Mouse (Mus musculus): ENCODE results near the gene Zfyve19. TPM values are rescaled to one million over a fixed set of nuclear protein-coding genes. Genes with fewer than 3 reads are reported as not detected.

Gene Zfyve19
- polyA plus RNA-seq, 1 experiment from 2014 or later: 55.0 TPM

GRCm38 (mm10) chr2:119182914-119183313 is 25.5 kb upstream of the Zfyve19 start:
- Histone ChIP-seq H3K4me3 (ENCODE audit: low read depth, low read length) (no peak overlapping the region), H3K4me2 (ENCODE audit: low read depth, severe bottlenecking) (no peak overlapping the region), H3K9me3 (ENCODE audit: control insufficient read depth, low read length) (no peaks in the 10 kb centered on the region), H3K27me3 (ENCODE audit: control insufficient read depth, insufficient read depth, low read length) (no peaks in the 10 kb centered on the region), H3K9ac (ENCODE audit: low read length) (no peak overlapping the region), H3K4me1 (ENCODE audit: control insufficient read depth, insufficient read depth, low read length) (no peaks in the 10 kb centered on the region), H3K27ac (replicated peaks; ENCODE audit: low read depth, low read length) (no peak overlapping the region), H3K36me3 (ENCODE audit: control insufficient read depth, insufficient read depth, low read length) (peaks cover 7% of the 10 kb centered on the region; the same call in 1 of the 2 replicates)
- 58% methylated on average over 7 of the region's 7 CpGs for WGBS
- DNase-seq (ENCODE audit: low spot score) (no peak), ATAC-seq (ENCODE audit: insufficient number of reproducible peaks, low FRiP score, low TSS enrichment, low read depth) (no peak)

DNA sequence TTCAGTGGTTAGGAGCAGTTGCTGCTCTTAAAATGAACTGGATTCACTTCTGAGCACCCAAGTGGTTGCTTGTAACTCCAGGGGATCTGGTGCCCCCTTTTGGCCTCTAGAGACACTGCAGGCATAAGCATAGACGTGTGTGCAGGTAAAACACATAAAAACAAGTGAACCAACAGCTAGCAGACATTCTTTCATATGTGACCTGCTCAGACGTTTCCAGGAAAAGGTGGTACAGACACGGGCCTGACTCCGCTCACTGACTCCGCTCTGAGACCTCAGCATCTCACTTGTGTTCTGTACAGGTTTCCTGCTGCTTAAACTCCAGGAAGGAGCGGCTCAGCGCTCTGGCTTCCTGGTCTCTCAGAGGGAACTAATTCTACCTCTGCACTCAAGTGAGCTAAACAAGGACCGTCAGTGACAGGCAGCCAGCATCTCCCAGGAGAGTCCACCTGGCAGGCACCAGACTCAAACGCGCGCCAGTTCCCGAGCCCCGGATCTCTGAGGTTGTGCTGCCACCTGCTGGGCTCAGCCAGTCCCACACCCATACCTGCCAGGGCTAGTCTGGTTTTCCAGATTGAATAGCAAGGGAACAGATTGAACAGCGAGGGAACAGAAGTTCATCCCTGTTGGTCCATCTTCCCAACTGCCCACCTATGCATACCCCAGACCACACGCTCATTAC is 19.2 kb upstream of the Zfyve19 start:
- Histone ChIP-seq H3K9me3 (ENCODE audit: control insufficient read depth, low read length) (no peaks in the 10 kb centered on the region), H3K4me2 (ENCODE audit: low read depth, severe bottlenecking) (peak overlapping the region; percentile 47), H3K36me3 (ENCODE audit: control insufficient read depth, insufficient read depth, low read length) (no peaks in the 10 kb centered on the region), H3K27me3 (ENCODE audit: control insufficient read depth, insufficient read depth, low read length) (no peaks in the 10 kb centered on the region), H3K4me1 (ENCODE audit: control insufficient read depth, insufficient read depth, low read length) (0 out of 2 replicates have a peak, but pooled peaks cover 2% of the 10 kb centered on the region), H3K27ac (replicated peaks; ENCODE audit: low read depth, low read length) (no peak overlapping the region), H3K4me3 (ENCODE audit: low read depth, low read length) (peak overlapping the region; percentile 9; the same call in 1 of the 2 replicates), H3K9ac (ENCODE audit: low read length) (peak overlapping the region; percentile 32; the same call in 1 of the 2 replicates)
- ATAC-seq (ENCODE audit: insufficient number of reproducible peaks, low FRiP score, low TSS enrichment, low read depth): peak; percentile 60
- DNase-seq (ENCODE audit: low spot score): peak; percentile 93
- 6% methylated on average over 15 of the region's 15 CpGs for WGBS

- no peaks in the 10 kb centered on the region for H3K9me3 ChIP-seq (ENCODE audit: control insufficient read depth, low read length)
- ATAC-seq (ENCODE audit: insufficient number of reproducible peaks, low FRiP score, low TSS enrichment, low read depth): no peak
- H3K9ac ChIP-seq (ENCODE audit: low read length): no peak overlapping the region
- H3K4me2 ChIP-seq (ENCODE audit: low read depth, severe bottlenecking): no peak overlapping the region
- H3K27ac ChIP-seq (replicated peaks; ENCODE audit: low read depth, low read length): no peak overlapping the region
- no peak for DNase-seq (ENCODE audit: low spot score)
- peaks cover 5% of the 10 kb centered on the region; the same call in 1 of the 2 replicates for H3K4me1 ChIP-seq (ENCODE audit: control insufficient read depth, insufficient read depth, low read length)
- no peaks in the 10 kb centered on the region for H3K36me3 ChIP-seq (ENCODE audit: control insufficient read depth, insufficient read depth, low read length)
- WGBS: 89% methylated on average over 5 of the region's 5 CpGs
- H3K4me3 ChIP-seq (ENCODE audit: low read depth, low read length): no peak overlapping the region
- no peaks in the 10 kb centered on the region for H3K27me3 ChIP-seq (ENCODE audit: control insufficient read depth, insufficient read depth, low read length)
Observed at GRCm38 (mm10) chr2:119190969-119191368, 17.4 kb upstream of the Zfyve19 start.

- Histone ChIP-seq H3K9ac (ENCODE audit: low read length) (no peak overlapping the region), H3K27me3 (ENCODE audit: control insufficient read depth, insufficient read depth, low read length) (no peaks in the 10 kb centered on the region), H3K36me3 (ENCODE audit: control insufficient read depth, insufficient read depth, low read length) (no peaks in the 10 kb centered on the region), H3K4me3 (ENCODE audit: low read depth, low read length) (no peak overlapping the region), H3K4me1 (ENCODE audit: control insufficient read depth, insufficient read depth, low read length) (peaks cover 18% of the 10 kb centered on the region), H3K9me3 (ENCODE audit: control insufficient read depth, low read length) (no peaks in the 10 kb centered on the region), H3K27ac (replicated peaks; ENCODE audit: low read depth, low read length) (0 out of 2 replicates have a peak overlapping the region, but pooled peaks have one; percentile 30), H3K4me2 (ENCODE audit: low read depth, severe bottlenecking) (no peak overlapping the region)
- no peak for ATAC-seq (ENCODE audit: insufficient number of reproducible peaks, low FRiP score, low TSS enrichment, low read depth)
- DNase-seq (ENCODE audit: low spot score): no peak
- WGBS: 82% methylated on average over 5 of the region's 5 CpGs
Observed at GRCm38 (mm10) chr2:119194140-119194539, 14.3 kb upstream of the Zfyve19 start.

DNA sequence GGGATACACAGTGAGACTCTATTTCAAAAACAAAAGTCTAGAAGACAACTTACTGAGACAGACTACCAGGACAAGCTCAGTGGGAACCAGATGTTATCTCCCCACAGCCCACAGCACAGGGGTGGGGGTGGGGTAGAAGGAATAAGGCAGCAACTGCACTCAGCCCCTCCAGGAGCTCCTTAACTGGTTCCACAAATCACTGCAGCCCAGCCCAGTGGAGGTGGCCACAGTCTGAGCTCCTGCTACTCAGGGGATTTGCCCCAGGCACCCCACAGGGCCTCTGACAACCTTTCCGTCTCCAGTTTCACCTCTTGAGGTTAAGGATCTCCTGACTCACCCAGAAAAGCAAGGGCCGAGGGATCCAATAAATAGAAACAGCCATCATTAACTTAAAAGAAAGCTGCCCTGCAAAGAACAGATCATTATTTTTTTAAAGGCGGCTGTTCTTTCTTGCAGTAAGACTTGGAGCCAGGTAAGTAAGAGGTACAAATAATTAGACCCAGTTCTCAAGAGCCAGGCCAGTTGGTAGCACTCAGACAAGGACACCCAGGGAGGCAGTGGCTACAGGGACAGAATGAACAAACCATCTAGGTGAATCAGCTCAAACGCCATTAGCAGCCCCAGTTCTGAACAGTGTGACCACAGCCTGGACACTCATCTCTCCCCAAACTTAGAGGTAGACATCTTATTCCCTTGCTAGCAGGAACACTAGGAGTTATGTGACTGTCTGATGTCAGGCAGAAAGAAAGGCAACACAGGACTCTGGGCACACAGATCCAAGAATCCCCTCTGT is 11.9 kb upstream of the Zfyve19 start:
- Histone ChIP-seq H3K4me3 (ENCODE audit: low read depth, low read length) (no peak overlapping the region), H3K27ac (replicated peaks; ENCODE audit: low read depth, low read length) (peak overlapping the region; percentile 66), H3K9ac (ENCODE audit: low read length) (no peak overlapping the region), H3K4me2 (ENCODE audit: low read depth, severe bottlenecking) (no peak overlapping the region), H3K27me3 (ENCODE audit: control insufficient read depth, insufficient read depth, low read length) (no peaks in the 10 kb centered on the region), H3K9me3 (ENCODE audit: control insufficient read depth, low read length) (no peaks in the 10 kb centered on the region), H3K36me3 (ENCODE audit: control insufficient read depth, insufficient read depth, low read length) (no peaks in the 10 kb centered on the region), H3K4me1 (ENCODE audit: control insufficient read depth, insufficient read depth, low read length) (peaks cover 16% of the 10 kb centered on the region)
- ATAC-seq (ENCODE audit: insufficient number of reproducible peaks, low FRiP score, low TSS enrichment, low read depth) (peak; percentile 84), DNase-seq (ENCODE audit: low spot score) (peak; percentile 77)
- 5% methylated on average over 4 of the region's 4 CpGs for WGBS

- no peak overlapping the region for H3K9ac ChIP-seq (ENCODE audit: low read length)
- no peaks in the 10 kb centered on the region for H3K9me3 ChIP-seq (ENCODE audit: control insufficient read depth, low read length)
- DNase-seq (ENCODE audit: low spot score): no peak
- H3K4me3 ChIP-seq (ENCODE audit: low read depth, low read length): no peak overlapping the region
- H3K27me3 ChIP-seq (ENCODE audit: control insufficient read depth, insufficient read depth, low read length): no peaks in the 10 kb centered on the region
- no peaks in the 10 kb centered on the region for H3K36me3 ChIP-seq (ENCODE audit: control insufficient read depth, insufficient read depth, low read length)
- H3K27ac ChIP-seq (replicated peaks; ENCODE audit: low read depth, low read length): peak overlapping the region; percentile 66; the same call in 1 of the 2 replicates
- WGBS: 93% methylated on average over 1 of the region's 1 CpGs
- peaks cover 16% of the 10 kb centered on the region for H3K4me1 ChIP-seq (ENCODE audit: control insufficient read depth, insufficient read depth, low read length)
- no peak for ATAC-seq (ENCODE audit: insufficient number of reproducible peaks, low FRiP score, low TSS enrichment, low read depth)
- no peak overlapping the region for H3K4me2 ChIP-seq (ENCODE audit: low read depth, severe bottlenecking)
Observed at GRCm38 (mm10) chr2:119197493-119197892, 10.9 kb upstream of the Zfyve19 start.

GRCm38 (mm10) chr2:119198049-119198448 is 10.4 kb upstream of the Zfyve19 start:
- Histone ChIP-seq H3K9ac (ENCODE audit: low read length) (no peak overlapping the region), H3K36me3 (ENCODE audit: control insufficient read depth, insufficient read depth, low read length) (no peaks in the 10 kb centered on the region), H3K4me3 (ENCODE audit: low read depth, low read length) (no peak overlapping the region), H3K27ac (replicated peaks; ENCODE audit: low read depth, low read length) (peak overlapping the region; percentile 60; the same call in 1 of the 2 replicates), H3K4me2 (ENCODE audit: low read depth, severe bottlenecking) (no peak overlapping the region), H3K9me3 (ENCODE audit: control insufficient read depth, low read length) (no peaks in the 10 kb centered on the region), H3K27me3 (ENCODE audit: control insufficient read depth, insufficient read depth, low read length) (no peaks in the 10 kb centered on the region), H3K4me1 (ENCODE audit: control insufficient read depth, insufficient read depth, low read length) (peaks cover 16% of the 10 kb centered on the region)
- 44% methylated on average over 1 of the region's 1 CpGs for WGBS
- ATAC-seq (ENCODE audit: insufficient number of reproducible peaks, low FRiP score, low TSS enrichment, low read depth) (no peak), DNase-seq (ENCODE audit: low spot score) (no peak)

DNA sequence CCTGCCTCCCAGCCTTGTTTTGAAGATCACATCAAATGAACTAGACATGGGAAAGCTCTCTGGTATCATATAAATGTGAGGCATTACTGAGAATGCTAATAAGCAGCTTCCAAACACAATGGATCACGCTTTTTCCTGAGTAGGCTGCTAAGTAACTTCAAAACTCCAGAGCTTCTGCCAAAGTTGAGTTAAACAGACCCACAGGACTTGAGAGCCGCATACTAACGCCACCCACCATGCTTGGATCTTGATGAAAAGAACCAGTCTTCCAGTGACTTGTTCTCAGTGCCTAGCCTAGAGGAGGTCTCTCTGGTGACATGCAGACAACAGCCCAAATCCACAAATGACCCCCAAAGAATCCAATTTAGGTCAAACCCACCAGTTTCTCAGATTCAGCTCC is 9.5 kb upstream of the Zfyve19 start:
- no peaks in the 10 kb centered on the region for H3K9me3 ChIP-seq (ENCODE audit: control insufficient read depth, low read length)
- no peaks in the 10 kb centered on the region for H3K36me3 ChIP-seq (ENCODE audit: control insufficient read depth, insufficient read depth, low read length)
- H3K9ac ChIP-seq (ENCODE audit: low read length): no peak overlapping the region
- 55% methylated on average over 3 of the region's 3 CpGs for WGBS
- no peaks in the 10 kb centered on the region for H3K27me3 ChIP-seq (ENCODE audit: control insufficient read depth, insufficient read depth, low read length)
- H3K4me3 ChIP-seq (ENCODE audit: low read depth, low read length): no peak overlapping the region
- peak overlapping the region; percentile 49; the same call in 1 of the 2 replicates for H3K27ac ChIP-seq (replicated peaks; ENCODE audit: low read depth, low read length)
- no peak overlapping the region for H3K4me2 ChIP-seq (ENCODE audit: low read depth, severe bottlenecking)
- DNase-seq (ENCODE audit: low spot score) (no peak), ATAC-seq (ENCODE audit: insufficient number of reproducible peaks, low FRiP score, low TSS enrichment, low read depth) (no peak)
- H3K4me1 ChIP-seq (ENCODE audit: control insufficient read depth, insufficient read depth, low read length): peaks cover 16% of the 10 kb centered on the region

All from limb, embryonic 11.5 days (tissue).